Mouse (Mus musculus) embryo, embryonic 9.5 days (tissue): ENCODE data around the gene Smad9.
A peak's percentile ranks its signal among the peaks of the same experiment; 100 is the strongest.
"Not testable (repeated sequence)": the region's sequence is repeated elsewhere in the genome, so short reads cannot be mapped to it uniquely, and the experiment has no call there.

Experiments used
- DNase-seq: peaks from one replicate; pipeline ENCODE4 v3.0.0-alpha.2; 2017; ENCODE audit errors: extremely low spot score

Gene Smad9

GRCm38 (mm10) chr3:54757446-54757845 is 2.1 kb downstream of the Smad9 start:
- DNase-seq = no peak

GRCm38 (mm10) chr3:54759211-54759610 is 3.8 kb downstream of the Smad9 start:
- DNase-seq = no peak

DNA sequence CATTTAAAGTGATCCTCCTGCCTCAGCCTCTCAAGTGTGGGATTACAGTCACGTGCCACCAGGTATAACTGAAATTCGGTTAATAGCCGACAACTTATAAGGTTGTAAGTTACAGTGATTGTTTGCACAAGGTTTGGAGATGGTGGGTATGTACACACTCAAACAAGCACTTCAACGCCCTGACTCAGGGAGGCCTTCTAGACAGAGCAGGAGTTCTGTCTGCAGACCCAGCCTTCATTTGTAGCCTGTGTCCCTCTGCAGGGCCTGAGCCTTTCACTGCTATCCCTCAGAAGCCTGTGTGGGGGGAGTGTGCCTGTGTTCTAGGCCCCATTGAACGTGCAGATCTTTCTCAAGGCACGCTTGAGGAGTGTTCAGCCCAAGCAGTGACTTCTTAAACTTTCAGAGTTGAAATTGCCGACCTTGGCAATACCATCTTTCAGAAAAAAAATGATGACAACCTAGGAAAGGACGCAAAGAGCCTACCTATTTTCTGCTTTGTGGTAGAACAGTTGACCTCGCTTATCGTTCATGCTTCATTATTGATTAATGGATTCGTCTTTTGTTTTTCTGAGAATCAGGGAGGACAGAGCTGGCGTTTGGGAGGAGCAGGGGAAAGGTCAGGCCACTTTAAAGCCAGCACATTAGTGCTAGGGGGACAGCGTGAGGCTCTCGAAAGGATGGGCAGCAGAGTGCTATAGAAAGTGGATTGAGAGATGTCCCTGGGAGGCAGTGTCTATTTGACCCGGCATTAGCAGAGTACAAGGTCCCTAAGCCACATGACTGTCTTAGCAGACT is 5.1 kb downstream of the Smad9 start:
- no peak for DNase-seq

- no peak for DNase-seq
These were observed 5.9 kb downstream of the Smad9 start for GRCm38 (mm10) chr3:54761258-54761657.

DNA sequence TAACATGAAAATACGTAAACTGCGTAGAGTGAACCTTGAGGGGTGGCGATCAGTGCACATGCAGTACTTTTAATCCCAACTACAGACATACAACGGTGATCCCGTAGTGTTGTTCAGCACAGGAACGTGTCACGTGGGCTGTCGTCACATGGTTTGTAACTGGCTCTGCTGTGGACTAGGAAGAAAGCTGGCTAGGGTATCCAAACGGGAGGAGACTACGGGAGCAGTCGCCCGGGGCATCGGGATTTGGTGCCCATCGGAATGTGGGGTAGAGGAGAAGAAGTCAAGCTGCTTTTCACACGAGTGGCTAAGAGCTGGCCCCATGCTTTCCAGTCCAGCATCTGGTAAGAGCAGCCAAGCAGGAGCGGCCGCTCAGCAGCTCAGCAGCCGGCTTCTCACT is 9.0 kb downstream of the Smad9 start:
- peak; percentile 20 for DNase-seq

DNA sequence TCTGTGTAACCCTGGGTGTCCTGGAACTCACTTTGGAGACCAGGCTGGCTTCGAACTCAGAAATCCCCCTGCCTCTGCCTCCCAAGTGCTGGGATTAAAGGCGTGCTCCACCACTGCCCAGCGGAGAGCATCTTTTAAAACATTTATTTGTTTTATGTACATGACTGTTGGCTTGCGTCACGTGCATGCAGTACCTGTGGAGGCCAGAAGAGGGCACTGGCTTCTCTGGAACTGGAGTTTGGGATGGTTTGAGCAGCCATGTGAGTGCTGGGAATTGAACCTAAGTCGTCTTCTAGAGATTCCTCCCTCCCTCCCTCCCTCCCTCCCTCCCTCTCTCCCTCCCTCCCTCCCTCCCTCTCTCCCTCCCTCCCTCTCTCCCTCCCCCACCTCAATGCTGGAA is 10.1 kb downstream of the Smad9 start:
- not testable (repeated sequence) for DNase-seq

DNA sequence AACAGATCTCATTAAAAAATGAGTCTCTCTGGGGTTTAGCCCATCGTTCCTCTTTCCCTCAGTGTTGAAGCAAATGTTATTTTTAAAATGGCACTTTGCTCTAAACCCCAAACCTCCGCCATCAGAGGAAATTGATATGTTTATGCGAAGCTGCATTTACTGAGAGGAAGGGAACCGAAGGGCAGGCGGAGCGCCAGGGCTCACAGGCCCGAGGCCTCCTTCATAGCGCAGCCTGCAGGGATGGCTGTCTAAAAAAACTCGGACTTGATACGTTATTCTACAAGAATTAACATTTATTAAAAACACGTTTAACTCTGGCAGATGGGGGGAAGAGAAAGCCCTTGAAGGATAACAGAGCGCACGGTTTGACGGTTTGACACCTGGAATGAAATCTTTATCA is 10.7 kb downstream of the Smad9 start:
- DNase-seq = no peak

DNA sequence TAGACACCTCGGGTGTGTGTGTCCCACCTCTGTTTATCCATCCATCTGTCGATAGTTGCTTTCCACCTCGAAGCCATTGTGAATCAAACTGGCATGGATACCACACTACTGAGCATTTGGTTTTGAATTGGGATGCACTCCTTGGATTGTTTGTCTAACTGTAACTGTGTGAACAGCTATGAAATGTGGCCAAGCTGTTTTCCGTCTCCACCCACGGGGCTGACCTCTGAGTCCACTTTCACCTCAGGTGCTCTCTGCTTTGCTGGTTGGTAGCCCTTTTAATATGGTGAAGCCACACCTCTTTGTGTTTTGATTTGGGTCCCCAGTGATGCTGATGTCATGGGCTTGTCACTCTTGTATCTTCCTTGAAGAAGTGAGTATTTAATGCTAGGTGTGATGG is 11.4 kb downstream of the Smad9 start:
- no peak for DNase-seq

GRCm38 (mm10) chr3:54768592-54768991 is 13.2 kb downstream of the Smad9 start:
- DNase-seq = no peak

GRCm38 (mm10) chr3:54769349-54770275 is 14.2 kb downstream of the Smad9 start:
- DNase-seq = no peak

DNA sequence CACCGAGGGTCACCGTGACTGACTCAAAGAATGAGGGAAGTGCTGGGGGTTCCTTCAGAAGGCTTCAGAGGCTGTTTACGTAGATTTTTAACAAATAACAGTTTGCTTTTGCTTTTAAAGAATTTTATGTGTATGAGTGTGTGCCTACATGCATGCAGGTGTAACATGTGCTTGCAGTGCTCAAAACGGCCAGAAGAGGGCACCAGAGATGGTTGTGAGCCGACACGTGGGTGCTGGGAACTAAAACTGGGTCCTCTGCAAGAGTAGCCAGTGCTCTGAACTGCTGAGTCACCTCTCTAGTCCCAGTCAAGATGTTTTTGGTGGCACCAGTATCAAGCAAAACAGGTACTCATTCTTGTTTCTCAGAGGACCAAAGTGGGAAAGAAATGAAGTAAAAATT is 18.2 kb downstream of the Smad9 start:
- no peak for DNase-seq

DNA sequence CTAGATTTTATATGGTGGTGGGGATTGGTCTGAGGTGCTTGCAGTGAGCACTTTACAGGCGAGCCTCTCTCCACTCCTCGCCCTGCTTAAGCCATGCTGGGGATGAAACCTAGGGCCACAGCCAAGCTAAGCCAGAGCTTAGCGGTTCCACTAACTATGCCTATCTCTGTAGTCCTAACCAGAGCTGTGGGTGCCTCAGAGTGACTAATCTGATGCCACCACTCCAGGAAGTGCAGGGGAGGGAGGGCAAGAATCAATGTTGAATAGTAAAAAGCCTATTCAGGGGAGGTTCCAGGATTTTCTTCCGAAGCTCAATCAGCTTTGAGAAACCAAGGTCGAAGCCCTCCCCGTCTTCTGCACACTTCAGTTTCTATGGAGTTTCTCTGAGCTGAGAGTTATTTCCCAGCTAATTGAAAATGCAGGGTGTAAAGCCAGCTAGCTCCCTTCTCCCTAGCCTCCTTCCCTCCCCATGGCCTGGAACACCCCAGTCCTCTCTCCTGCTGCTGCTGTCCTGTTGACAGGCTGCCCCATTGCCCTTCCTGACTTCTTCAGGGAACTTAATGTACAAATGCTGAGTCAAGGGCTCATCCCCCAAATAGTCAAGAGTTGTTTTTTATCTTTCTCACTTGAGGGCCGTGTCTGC is 20.7 kb downstream of the Smad9 start:
- no peak for DNase-seq

- DNase-seq = no peak
These were observed 35.2 kb downstream of the Smad9 start for GRCm38 (mm10) chr3:54790601-54791000.

DNA sequence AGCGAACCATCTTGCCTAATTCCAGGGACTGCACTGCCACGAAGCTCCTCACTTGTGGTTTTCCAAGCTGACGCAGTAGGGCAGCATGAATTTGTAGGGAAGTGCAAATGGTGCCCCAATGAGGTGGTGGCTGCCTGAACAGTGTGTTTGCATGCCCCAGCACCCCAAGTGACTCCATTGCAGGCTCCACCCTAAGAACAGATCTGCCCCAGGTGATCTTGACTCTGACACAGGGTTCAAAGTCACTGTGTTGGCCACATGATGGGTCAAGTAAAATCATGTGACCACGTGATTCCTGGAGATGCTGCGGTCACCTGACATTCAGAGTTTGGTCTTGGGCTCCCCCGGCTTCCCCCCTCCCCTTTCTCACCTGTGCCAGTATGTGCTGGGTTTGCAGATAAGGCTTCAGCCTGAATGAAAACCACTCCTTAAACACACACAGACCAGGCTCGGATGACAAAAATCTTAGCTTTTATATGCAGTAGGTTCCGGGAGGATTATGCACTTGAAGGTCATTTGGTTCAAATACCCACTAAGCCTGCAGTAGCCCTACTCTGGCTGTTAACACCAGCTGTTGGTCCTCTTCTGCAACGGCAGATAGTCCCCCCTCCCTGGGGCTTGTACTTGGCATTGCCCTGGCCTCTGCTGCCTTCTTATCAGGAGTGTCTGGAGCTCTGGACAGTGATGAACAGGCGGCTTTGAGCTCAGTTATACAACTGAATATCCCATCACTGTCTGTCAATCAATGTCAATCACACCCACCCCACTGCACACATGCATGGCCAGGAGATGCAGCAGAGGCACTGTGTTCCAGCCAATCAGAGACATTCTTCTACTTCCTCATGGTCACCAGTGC is 36.7 kb downstream of the Smad9 start:
- DNase-seq = no peak

GRCm38 (mm10) chr3:54793762-54794161 is 38.4 kb downstream of the Smad9 start:
- no peak for DNase-seq

- DNase-seq = no peak
These were observed 40.0 kb downstream of the Smad9 start for GRCm38 (mm10) chr3:54795379-54795778.

- no peak for DNase-seq
These were observed 40.4 kb downstream of the Smad9 start for GRCm38 (mm10) chr3:54795806-54796205.

DNA sequence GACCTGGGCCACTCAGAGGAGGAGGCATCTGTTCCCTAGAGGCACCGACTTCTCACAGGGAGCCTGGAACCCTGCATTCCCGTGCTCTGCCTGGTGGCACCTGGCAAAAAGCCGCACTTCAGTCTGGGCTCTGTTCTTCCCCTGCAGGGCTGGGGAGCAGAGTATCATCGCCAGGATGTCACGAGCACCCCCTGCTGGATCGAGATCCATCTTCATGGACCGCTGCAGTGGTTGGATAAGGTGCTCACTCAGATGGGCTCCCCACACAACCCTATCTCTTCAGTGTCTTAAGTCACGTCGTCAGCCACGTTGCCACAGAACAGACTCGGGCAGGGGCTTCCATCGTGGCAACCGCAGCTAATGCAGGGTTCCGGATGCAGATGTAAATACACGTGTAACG is 41.8 kb downstream of the Smad9 start:
- DNase-seq = no peak

GRCm38 (mm10) chr3:54803713-54804112 is 48.3 kb downstream of the Smad9 start:
- no peak for DNase-seq

- no peak for DNase-seq
These were observed 51.8 kb downstream of the Smad9 start for GRCm38 (mm10) chr3:54807061-54807661.

DNA sequence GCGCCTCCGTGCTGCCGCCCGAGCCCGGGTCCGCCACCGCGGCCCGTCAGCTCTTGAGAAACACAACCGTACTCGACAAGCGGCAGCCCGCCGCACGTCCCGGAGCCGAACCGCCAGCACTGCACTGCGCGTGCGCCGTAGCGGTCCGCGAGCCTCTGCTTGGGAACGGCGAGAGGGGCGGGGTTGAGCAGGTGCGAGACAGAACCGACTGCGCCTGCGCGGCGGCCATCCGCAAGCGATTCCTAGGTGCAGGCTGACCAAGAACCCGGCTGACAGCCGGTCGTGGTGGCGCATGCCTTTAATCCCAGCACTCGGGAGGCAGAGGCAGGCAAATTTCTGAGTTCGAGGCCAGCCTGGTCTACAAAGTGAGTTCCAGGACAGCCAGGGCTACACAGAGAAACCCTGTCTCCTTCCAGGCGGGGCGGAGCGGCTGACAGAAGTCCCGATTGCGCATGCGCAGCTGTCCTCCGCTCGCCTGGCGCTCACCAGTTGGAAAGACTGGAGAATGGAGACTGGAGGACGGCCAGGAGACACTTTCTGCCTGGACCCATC is 52.4 kb downstream of the Smad9 start, which contains the start of gene Rfxap:
Gene Rfxap (minus strand): TSS at position 126 of the 552 bp plus-strand sequence.
- DNase-seq = peak; percentile 98
